Mouse (Mus musculus) lung, adult 18-20 months (tissue): ENCODE results near the gene Wnt2.
A peak's percentile ranks its signal among the peaks of the same experiment; 100 is the strongest.

ENCODE experiments used
- DNase-seq, 2 experiments: peaks; one replicate each; pipeline ENCODE4 v3.0.0; 2022; ENCODE audit warnings: mixed read lengths in 2 of 2

Gene Wnt2

GRCm38 (mm10) chr6:18029746-18030656 lies at the start of gene Wnt2:
Gene Wnt2, minus strand, starts transcription at chr6:18030585.
- no peak for DNase-seq

DNA sequence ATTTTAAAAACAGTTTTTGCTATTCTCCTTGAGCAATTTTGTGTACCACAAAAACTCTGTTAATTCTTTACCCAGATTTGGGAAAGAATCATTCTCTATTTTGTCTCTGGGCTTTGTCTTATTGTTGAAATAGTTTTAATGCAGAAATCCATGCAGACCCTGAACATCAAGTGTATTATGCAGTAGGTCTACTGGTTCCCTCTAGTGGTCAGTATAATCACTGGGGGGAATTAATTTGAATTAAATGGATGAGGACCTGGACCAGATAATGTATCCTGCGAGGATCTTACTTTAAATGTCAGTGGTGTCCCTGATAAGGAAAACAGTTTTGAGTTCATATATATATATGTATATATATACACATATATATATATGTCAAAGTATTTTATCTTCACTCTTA lies 48.2 kb upstream of the Wnt2 start:
- no peak for DNase-seq

- DNase-seq: no peak
These were observed 46.6 kb upstream of the Wnt2 start for GRCm38 (mm10) chr6:18076986-18077385.

GRCm38 (mm10) chr6:18076577-18076976 lies 46.2 kb upstream of the Wnt2 start:
- no peak for DNase-seq

DNA sequence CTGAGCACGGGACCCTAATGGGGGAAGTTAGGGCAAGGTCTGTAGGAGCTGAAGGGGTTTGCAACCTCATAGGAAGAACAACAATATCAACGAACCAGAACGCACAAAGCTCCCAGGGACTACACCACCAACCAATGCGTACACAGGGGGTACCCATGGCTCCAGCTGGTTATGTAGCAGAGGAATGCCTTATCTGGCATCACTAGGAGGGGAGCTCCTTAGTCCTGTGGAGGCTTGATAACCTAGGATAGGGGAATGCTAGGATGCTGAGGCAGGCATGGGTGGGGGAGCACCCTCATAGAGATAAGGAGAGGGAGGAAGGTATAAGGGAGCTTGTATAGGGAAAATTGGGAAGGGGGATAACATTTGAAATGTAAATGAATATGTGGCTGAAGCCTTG lies 27.5 kb upstream of the Wnt2 start:
- no peak for DNase-seq

DNA sequence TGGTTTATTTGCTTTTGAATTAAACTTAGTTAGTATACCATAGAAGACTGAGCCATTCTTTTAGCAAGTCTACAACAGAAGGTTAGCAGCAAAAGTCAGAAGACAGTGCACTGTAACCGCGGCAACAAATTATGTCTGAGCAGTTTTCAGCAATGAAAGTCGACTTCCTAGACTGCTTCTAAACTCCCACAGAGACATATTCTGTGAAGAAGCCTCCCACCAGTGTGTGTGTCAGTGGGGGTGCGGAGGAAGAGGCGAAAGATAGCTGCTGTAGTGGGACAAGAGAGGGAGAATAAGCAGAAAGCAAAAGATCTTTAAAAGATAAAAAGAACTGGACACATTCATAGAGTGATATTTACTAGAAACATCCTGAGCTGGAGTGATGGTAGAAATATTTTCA lies 21.3 kb upstream of the Wnt2 start:
- DNase-seq: no peak

DNA sequence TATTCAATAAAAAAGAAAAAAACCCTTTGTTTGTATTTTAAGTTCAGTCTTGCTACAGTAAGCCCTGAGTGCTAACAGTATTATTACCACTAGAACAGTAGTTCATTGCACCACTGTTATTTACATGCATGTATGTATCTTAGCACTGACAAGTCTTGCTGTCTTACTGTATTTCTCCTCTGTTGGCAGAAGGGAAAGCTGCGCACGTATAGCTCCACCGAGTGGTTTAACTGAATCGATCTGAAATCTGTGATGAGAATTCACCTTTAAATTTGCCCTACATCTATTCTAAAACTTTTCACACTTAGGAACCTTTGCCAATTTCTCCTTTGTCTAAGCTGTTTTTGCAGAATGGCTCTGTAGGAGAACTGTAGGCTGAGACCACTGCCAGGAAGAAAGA lies 13.9 kb upstream of the Wnt2 start:
- no peak for DNase-seq

DNA sequence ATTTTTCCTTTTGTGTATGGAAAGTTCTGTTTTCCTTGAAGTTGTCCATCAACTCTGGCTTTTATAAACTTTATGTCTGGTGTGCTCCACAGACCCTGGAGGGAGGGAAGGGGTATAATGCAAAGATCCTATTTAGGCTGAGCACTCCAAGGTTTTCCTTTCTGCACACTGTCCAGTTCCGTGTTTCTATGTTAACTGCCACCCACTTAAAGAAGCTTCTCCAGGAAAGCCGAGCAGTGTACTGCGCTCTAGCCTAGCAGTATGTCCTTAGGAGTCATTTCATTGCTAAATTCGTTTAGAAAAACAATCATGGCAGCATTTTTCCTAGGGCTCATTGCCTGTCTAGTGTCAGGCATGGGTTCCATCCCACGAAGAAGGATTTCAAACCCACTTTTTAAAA lies 12.8 kb upstream of the Wnt2 start:
- no peak for DNase-seq

DNA sequence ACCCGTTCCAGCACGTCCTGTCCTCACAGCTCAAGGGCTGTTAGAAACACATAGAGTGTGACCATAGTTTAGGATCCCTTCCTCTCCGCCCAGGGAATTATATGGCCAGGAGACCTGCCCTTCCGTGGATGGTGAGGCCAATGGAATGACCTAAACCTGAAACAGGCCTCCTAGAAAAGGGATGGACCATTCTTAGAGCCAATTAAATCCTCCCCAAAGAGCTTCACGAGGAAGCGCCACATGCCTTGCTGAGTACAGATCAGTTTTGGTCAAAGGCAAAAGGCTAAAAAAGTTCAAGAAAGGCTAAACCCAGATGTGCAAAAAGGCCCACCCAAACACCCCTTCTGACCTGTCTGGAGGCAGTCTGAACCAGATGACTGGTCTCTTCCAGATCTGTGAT lies 1.9 kb upstream of the Wnt2 start:
- DNase-seq: no peak

- peak; percentile 50 to 51 for DNase-seq
These were observed 1.2 kb upstream of the Wnt2 start for GRCm38 (mm10) chr6:18031509-18032010.

DNA sequence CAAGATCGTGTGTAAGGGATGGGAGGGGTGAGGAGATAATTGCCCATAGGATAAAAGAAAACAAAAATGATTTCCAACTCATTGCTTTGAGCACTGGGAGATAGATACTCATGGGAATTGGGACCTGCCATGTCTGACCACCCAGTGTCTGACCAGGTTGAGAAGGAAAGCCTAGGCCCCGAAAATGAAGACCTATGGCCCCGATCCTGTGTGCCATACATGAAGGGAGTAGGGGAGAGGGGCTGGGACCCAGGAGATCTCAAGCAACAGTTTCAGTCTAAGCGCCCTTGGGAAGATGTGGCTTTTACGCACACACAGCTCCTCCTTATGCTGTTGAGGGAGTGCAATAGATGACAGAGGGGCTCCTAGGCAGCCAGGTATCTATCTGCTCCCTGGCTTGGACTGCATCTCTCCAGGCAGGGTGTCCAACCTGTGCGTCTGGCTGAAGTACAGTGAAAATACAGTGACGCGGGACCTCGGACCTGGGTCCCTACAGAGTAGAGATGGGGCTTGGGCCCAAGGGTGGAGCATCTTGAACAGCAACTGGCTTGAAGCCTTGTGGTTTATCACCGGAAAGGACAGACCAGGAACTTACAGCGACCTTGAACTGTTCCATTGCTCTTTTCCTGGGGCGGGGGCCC lies 603 bp upstream of the Wnt2 start:
- no peak for DNase-seq

- DNase-seq: no peak
These were observed 6.1 kb downstream of the Wnt2 start for GRCm38 (mm10) chr6:18024133-18024794.

- DNase-seq: no peak
These were observed 17.0 kb downstream of the Wnt2 start for GRCm38 (mm10) chr6:18013346-18013745.

DNA sequence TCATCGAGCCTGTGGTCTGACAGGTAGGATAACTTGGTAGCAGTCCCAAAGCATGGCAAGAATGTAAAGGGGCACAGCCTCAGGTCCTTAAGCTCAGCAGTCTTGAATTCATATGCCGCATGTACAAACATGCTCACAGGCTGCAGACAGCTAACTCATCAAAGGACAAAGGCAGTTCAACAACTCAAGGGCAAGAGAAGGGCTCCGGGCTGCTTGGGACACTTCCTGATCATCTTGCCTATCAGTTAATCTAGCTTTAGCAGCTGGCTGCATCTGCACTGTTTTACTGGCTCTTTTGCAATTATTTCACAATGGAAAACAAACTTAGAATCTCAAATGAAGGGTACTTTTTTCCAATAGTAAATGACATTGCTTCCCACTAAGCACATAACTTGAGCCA lies 23.0 kb downstream of the Wnt2 start:
- DNase-seq: peak in 1 of 2 experiments; percentile 33

DNA sequence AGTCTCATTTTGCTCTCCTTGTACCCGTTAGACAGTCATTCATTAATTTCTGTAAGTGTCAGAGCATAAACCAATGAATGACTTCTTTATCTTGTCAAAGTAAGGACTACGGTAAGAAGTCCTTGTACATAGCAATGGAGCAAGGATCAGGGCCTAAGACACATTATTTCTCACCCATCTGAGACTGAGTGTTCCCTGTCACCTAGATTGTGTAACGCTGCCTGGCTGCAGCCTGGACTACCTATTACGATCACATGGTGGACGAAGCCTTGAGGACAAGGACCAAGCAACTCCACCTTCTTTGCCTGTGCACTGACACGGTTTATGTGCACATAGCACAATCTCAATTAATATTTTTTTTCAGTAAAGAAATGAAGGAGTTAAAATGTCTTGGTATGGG lies 28.3 kb downstream of the Wnt2 start:
- no peak for DNase-seq

- no peak for DNase-seq
These were observed 31.9 kb downstream of the Wnt2 start for GRCm38 (mm10) chr6:17998497-17998896.

DNA sequence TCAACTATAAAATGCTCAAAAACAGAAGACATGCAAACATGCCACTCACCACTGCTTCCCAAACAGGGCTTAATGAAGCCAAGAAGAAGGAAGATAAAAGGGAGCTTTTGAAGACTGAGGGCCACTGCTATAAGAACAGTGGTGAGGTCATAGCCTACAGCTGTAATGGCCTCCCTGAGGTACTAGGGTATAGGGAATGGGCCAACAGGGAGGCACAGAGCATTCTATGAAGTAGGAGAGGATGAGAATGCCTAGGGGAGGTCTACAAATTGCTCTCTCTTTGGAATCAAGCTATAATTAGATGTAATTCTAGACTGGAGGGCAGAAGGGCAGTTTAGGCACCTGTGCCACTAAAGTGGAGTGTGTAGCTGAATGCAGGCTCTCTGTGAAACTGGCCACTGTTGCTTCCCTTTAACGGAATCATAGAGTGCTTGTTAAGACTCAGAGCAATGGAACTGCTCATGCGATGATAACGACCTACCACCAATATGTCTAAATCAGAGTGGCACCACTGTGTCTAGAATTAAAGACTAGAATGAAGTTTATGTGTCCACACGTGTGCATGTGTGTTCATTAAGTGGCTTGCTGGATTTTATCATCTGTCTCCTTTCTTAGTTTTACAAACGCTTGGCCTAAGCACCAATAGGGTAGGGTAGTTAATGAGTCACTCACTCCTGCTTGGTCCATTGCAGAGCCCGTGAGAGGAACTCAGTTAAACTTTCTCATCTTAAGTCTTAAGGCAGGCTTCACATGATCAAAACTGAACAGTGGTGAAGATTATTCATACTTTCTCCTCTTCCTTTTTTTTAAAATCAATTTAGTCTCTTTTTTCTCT lies 35.2 kb downstream of the Wnt2 start:
- DNase-seq: no peak

GRCm38 (mm10) chr6:17991625-17992024 lies 38.8 kb downstream of the Wnt2 start:
- peak; percentile 26 to 55 for DNase-seq

DNA sequence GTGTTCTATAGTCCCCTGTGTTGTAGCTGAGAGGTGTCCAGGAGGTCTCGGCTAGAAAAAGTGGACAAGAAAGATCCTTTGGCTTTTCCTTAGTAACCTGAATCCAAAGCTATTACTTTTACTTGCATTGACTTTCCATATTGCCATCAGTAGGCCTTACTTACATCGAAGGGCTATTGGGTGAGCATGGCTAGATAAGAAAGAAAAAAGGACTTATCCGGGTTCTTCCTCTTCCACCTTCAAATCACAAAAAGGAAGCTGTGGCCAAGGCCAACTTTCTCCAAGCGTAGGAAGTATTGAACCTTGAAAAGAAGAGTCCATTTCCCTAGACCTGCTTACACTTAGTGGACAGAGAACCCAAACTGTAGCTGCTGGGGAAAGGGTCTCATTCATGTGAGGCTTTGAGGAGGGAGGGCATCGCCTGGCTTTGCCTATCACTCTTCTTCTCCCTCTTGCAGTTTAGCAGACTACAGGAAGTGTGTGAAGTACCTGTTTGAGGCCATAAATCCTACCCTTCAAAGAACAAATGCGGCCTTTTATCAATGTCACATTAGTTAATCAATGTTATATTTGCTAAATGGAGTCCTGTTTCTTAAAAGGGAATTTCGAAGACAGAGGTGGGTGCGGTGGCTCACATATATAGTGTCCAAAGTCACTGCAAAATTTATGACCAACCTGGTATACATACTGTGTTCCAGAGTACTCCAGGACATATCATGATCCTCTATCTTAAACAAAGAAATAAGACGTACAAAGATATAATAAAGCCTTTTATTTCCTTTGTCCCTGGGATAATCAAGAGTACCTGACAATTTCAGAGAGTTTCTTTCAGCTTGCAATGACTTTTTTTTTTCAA lies 40.0 kb downstream of the Wnt2 start:
- DNase-seq: no peak

GRCm38 (mm10) chr6:17979361-17979760 lies 51.0 kb downstream of the Wnt2 start:
- no peak for DNase-seq

- no peak for DNase-seq
These were observed 51.5 kb downstream of the Wnt2 start for GRCm38 (mm10) chr6:17978881-17979280.

GRCm38 (mm10) chr6:17978324-17978723 lies 52.1 kb downstream of the Wnt2 start:
- no peak for DNase-seq
